Mouse (Mus musculus) regulatory T cell (primary cell): ENCODE results near the gene Pde1a.

Experiments used
- in situ Hi-C: fragments of 300-600 bp; cut with MboI, MseI; formaldehyde crosslinking; loops from one replicate; pipeline ENCODE4 v1.15.1; 2025; ENCODE audit warnings: high pct_unique_total_duplicates

Pde1a gene

GRCm38 (mm10) chr2:79825853-79826252, 303.4 kb downstream of the Pde1a start:
- in situ Hi-C loops = no loop called here

DNA sequence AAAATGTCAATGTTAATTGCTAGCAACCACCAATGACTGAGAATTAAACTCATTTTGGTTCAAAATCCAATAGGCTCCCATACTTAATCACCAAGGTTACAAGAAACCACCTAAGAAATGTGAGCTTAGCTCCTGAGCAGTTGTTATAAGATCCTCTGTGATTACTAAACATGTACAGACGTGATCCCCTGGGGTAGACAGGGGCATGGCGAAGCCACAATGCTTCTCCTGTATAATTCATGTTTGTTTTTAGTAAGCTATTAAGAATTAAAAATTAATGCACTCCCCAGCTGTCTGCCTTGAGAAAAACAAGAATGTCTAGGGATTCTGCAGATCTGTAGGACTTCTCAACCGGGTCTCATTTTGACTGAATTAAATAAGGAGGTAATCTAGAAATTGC, 309.7 kb downstream of the Pde1a start:
- in situ Hi-C loops = no loop called here

DNA sequence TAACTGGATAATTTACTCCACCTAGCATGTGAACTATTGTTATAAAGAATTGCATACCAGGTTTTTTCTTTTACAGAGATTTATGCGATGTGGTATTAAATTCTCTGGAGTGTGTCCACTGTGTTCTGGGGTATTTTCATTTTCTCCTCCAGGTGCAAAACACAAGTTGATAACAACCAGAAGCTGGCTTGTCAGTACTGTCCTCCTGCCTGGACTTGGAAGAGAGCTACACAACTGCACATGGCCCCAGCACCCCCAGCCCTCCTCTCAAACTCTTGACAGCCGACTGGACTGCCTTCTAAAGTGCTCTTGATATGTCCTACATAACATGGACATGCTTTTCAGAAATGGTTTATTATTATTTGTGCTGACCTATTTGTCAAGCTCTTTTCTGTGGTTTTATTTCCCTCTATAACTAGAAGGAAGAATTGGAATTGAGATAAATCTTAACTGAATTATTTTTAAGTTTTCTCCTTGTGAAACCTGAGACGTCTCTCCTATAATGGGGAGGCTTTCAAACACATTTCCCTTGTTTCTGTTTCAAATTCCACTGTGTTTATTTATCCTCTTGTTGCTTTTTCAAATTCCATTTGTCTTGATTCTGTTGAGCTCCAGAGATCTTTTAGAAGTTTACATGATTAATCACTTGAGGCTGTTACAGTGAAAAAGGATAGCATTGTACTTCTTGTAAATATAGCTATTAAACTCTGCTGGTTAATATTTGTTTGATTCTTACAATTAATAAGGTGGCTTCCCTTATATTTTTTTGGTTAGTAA, 313.4 kb downstream of the Pde1a start:
- in situ Hi-C loops = no loop called here

GRCm38 (mm10) chr2:79798627-79799026, 330.6 kb downstream of the Pde1a start:
- in situ Hi-C loops = no loop called here

DNA sequence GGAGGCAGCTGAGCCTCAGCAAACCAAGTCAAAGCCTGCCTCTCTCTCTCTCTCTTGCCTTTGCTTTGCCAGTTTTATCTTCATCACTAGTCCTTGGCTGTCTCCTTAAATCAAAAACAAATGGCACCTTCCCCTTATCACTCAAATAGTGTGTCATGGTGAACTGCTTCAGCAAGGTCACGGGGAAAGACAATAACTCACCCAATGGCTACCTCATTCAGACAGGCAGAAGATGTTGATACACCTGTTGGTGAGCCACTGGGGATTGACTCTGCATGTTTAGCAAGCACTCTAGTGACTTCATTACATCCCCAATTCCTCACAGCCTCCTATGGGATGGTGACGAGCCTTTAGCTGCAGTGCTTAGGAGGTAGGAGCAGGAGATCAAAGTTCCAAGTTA, 331.8 kb downstream of the Pde1a start:
- in situ Hi-C loops = no loop called here

DNA sequence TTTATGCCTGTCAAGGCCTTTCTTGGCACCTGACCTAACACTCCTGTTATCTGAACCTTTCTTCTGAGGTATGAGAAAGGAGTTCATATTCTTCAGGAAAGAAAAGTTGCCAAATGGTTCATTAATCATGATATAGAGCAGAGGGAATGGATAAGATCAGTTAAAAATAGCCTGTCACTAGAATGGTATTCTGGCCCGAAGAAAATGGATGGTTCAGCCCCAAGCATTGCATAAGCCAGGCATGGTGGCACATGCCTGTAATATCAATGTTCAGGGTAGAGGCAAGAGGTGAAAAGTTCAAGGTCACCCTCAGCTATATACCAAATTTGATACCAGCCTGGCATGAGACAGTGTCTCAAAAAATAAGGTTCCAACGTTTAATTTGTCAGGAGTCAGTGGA, 336.1 kb downstream of the Pde1a start:
- in situ Hi-C loops = no loop called here

GRCm38 (mm10) chr2:79786467-79786866, 342.8 kb downstream of the Pde1a start:
- in situ Hi-C loops = no loop called here

DNA sequence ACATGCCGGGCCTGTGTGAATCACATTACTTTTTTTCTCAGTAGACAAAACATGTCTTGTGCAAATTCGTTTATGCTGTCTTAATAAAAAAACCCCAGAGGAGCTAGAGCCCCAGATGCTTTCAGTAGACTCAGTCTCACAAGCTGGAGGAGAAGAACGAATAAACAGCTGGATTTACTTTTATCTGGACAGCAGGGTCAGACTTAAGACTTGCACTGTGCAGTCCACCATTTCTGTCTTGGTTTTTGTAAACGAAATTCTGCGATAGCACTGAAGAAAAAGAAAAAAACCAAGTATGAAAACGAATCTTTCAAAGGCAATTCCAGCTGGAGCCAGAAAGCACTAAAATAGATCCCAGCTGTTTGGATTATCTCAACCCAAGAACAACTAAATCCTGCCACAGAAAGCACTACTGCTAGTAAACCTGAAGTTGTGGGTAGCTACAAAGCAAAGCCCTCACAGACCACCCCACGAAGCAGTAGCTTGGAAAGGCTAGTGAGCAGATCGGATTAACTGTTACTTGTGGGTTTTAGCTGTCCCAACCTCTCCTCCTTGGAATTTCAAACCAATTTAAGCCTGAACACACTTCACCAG, 343.6 kb downstream of the Pde1a start:
- in situ Hi-C loops = no loop called here
